Mouse (Mus musculus): ENCODE results near the gene Lrmda.

Gene Lrmda

GRCm38 (mm10) chr14:22343357-22343756, 323.8 kb downstream of the Lrmda start:
- H3K36me3 ChIP-seq (ENCODE audit: control insufficient read depth, insufficient read depth, low read length, poor library complexity, severe bottlenecking): no peaks in the 10 kb centered on the region

DNA sequence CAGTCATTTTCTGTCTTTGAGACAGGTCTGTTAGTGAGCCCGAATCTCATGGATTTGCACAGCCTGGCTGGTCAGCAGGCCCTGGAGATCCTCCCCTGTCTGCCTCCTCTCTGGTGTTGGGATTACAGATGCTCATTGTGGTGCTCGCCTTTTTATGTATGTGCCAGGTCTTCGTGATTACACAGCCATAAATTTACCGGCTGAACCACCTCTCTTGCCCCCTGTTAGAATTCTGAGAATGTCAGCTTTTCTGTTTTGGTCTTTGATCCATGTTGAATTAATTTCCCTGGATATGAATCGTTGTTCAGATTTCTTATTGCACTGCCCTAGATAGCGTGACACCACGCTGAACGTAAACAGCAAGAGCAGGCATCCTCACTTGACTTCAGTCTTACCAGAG, 325.7 kb downstream of the Lrmda start:
- no peak for DNase-seq (ENCODE audit: low read depth, low spot score)
- H3K36me3 ChIP-seq (ENCODE audit: control insufficient read depth, insufficient read depth, low read length, poor library complexity, severe bottlenecking): no peaks in the 10 kb centered on the region
- no peaks in the 10 kb centered on the region for H3K27me3 ChIP-seq (ENCODE audit: control insufficient read depth, insufficient read depth, low read length, poor library complexity, severe bottlenecking)

More at GRCm38 (mm10) chr14:22343357-22343756, 323.8 kb downstream of the Lrmda start:
- no peaks in the 10 kb centered on the region for H3K27me3 ChIP-seq (ENCODE audit: control insufficient read depth, insufficient read depth, low read length, poor library complexity, severe bottlenecking)
- no peak for DNase-seq (ENCODE audit: low read depth, low spot score)

GRCm38 (mm10) chr14:22353626-22354025, 334.1 kb downstream of the Lrmda start:
- Histone ChIP-seq H3K36me3 (ENCODE audit: control insufficient read depth, insufficient read depth, low read length, poor library complexity, severe bottlenecking) (no peaks in the 10 kb centered on the region), H3K27me3 (ENCODE audit: control insufficient read depth, insufficient read depth, low read length, poor library complexity, severe bottlenecking) (no peaks in the 10 kb centered on the region)
- DNase-seq (ENCODE audit: low read depth, low spot score): no peak

- no peak for DNase-seq (ENCODE audit: low read depth, low spot score)
- Histone ChIP-seq H3K36me3 (ENCODE audit: control insufficient read depth, insufficient read depth, low read length, poor library complexity, severe bottlenecking) (no peaks in the 10 kb centered on the region), H3K27me3 (ENCODE audit: control insufficient read depth, insufficient read depth, low read length, poor library complexity, severe bottlenecking) (no peaks in the 10 kb centered on the region)
Observed at GRCm38 (mm10) chr14:22354769-22355574, 335.5 kb downstream of the Lrmda start.

GRCm38 (mm10) chr14:22357991-22358503, 338.5 kb downstream of the Lrmda start:
- no peak for DNase-seq (ENCODE audit: low read depth, low spot score)
- Histone ChIP-seq H3K27me3 (ENCODE audit: control insufficient read depth, insufficient read depth, low read length, poor library complexity, severe bottlenecking) (no peaks in the 10 kb centered on the region), H3K36me3 (ENCODE audit: control insufficient read depth, insufficient read depth, low read length, poor library complexity, severe bottlenecking) (no peaks in the 10 kb centered on the region)

GRCm38 (mm10) chr14:22364010-22364748, 344.7 kb downstream of the Lrmda start:
- no peak for DNase-seq (ENCODE audit: low read depth, low spot score)
- no peaks in the 10 kb centered on the region for H3K36me3 ChIP-seq (ENCODE audit: control insufficient read depth, insufficient read depth, low read length, poor library complexity, severe bottlenecking)
- no peaks in the 10 kb centered on the region for H3K27me3 ChIP-seq (ENCODE audit: control insufficient read depth, insufficient read depth, low read length, poor library complexity, severe bottlenecking)

DNA sequence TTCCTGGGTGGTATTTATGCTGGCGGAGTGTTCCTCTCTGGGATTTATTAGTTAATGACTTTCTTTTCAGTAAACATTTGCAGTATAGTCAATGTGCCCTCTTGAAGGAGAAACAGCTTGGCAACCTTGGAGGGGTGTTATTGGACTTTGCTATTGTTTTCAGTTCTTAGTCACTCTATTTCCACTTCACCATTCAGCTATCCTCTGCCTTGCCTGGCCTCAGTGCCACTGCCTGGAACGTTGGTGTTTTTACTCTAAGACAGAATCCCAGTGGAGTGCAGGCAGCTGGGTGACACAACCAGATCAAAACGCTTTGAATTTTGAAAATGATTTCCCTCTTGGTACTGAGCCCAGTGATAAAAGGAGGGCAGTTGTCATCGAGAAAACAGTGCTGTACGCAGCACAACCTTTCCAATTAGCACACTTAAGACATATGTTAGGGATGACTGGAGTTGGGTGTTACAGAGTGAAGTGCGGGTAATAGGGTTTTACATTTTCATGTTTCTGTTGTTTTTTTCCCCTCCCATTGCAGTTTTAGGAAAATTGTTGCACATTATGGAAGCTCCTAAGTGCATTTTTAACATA, 345.4 kb downstream of the Lrmda start:
- no peak for DNase-seq (ENCODE audit: low read depth, low spot score)
- Histone ChIP-seq H3K36me3 (ENCODE audit: control insufficient read depth, insufficient read depth, low read length, poor library complexity, severe bottlenecking) (no peaks in the 10 kb centered on the region), H3K27me3 (ENCODE audit: control insufficient read depth, insufficient read depth, low read length, poor library complexity, severe bottlenecking) (no peaks in the 10 kb centered on the region)

GRCm38 (mm10) chr14:22367615-22368014, 348.1 kb downstream of the Lrmda start:
- DNase-seq (ENCODE audit: low read depth, low spot score): no peak
- no peaks in the 10 kb centered on the region for H3K27me3 ChIP-seq (ENCODE audit: control insufficient read depth, insufficient read depth, low read length, poor library complexity, severe bottlenecking)
- no peaks in the 10 kb centered on the region for H3K36me3 ChIP-seq (ENCODE audit: control insufficient read depth, insufficient read depth, low read length, poor library complexity, severe bottlenecking)

GRCm38 (mm10) chr14:22371136-22371535, 351.6 kb downstream of the Lrmda start:
- Histone ChIP-seq H3K27me3 (ENCODE audit: control insufficient read depth, insufficient read depth, low read length, poor library complexity, severe bottlenecking) (no peaks in the 10 kb centered on the region), H3K36me3 (ENCODE audit: control insufficient read depth, insufficient read depth, low read length, poor library complexity, severe bottlenecking) (no peaks in the 10 kb centered on the region)
- no peak for DNase-seq (ENCODE audit: low read depth, low spot score)

DNA sequence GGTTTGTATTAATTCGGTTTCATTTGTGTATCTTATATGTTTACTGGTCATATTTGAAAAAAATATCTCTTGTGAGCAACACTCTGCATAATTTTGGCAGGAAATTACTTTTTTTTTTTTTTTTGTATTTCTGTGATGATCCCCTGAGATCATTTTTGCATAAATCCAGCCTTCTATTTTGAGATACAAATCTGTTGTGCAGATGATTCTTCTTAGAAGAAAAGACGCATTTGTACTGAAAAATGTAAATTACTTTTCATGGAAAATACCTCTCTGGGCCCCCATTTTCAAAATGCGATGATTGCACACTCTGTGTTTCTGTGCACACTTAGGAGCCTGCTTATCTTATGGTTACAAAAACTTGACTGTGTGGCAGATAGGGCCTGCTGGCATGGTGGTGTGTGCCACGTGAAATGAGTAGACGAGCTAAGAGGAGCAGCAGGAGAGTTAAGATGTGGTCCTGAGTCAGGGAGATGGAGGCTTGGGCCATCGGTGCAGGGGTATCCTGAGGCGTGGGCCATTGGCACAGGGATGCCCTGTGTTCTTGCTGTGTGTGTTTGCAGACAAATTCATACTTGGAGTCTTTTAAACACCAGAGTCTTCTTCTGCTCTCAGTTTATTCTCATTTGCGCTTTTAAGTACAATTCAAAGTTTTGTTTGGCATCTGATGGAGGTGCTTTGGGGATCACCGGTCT, 353.3 kb downstream of the Lrmda start:
- no peak for DNase-seq (ENCODE audit: low read depth, low spot score)
- no peaks in the 10 kb centered on the region for H3K27me3 ChIP-seq (ENCODE audit: control insufficient read depth, insufficient read depth, low read length, poor library complexity, severe bottlenecking)
- H3K36me3 ChIP-seq (ENCODE audit: control insufficient read depth, insufficient read depth, low read length, poor library complexity, severe bottlenecking): no peaks in the 10 kb centered on the region

GRCm38 (mm10) chr14:22373361-22373745, 353.8 kb downstream of the Lrmda start:
- Histone ChIP-seq H3K36me3 (ENCODE audit: control insufficient read depth, insufficient read depth, low read length, poor library complexity, severe bottlenecking) (no peaks in the 10 kb centered on the region), H3K27me3 (ENCODE audit: control insufficient read depth, insufficient read depth, low read length, poor library complexity, severe bottlenecking) (no peaks in the 10 kb centered on the region)
- no peak for DNase-seq (ENCODE audit: low read depth, low spot score)

GRCm38 (mm10) chr14:22377148-22377547, 357.6 kb downstream of the Lrmda start:
- H3K36me3 ChIP-seq (ENCODE audit: control insufficient read depth, insufficient read depth, low read length, poor library complexity, severe bottlenecking): no peaks in the 10 kb centered on the region
- DNase-seq (ENCODE audit: low read depth, low spot score): no peak
- H3K27me3 ChIP-seq (ENCODE audit: control insufficient read depth, insufficient read depth, low read length, poor library complexity, severe bottlenecking): no peaks in the 10 kb centered on the region

DNA sequence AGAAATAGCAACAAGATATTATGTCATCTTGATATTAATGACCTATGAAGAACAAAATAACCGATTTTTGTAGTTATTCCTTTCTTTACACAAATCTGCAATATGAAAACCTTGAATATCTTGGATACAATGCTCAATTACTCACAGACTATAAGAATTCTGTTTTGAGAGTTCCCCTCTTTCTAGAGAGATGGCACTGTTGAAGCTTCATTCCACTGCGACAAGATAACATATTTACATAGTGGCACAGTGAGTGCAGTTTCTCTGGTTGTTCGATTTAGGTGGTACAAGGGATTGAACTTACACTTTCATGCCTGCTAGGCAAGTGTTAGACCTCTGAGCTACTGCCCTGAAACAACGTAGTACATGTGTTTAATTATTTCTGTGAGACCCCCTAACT, 362.6 kb downstream of the Lrmda start:
- no peak for DNase-seq (ENCODE audit: low read depth, low spot score)
- no peaks in the 10 kb centered on the region for H3K36me3 ChIP-seq (ENCODE audit: control insufficient read depth, insufficient read depth, low read length, poor library complexity, severe bottlenecking)
- H3K27me3 ChIP-seq (ENCODE audit: control insufficient read depth, insufficient read depth, low read length, poor library complexity, severe bottlenecking): no peaks in the 10 kb centered on the region

DNA sequence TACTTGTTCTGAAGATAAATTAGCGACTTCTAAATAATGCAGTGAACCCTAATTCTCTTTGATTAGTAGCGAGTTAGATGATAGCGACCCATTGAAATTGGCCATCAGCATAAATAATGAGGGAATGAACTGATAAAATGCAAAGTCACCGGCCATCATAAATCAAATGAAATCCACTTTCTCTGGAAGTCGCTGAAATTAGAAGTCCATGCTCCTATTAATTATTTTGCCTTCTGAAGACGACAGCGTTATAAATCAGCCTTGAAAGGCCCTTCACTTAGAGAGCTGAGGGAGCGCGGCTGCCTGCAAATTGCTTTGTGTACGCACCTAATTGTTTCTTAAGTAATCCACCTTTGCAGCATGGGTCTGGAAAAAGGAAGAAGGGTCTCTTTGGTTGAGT, 374.1 kb downstream of the Lrmda start:
- no peaks in the 10 kb centered on the region for H3K36me3 ChIP-seq (ENCODE audit: control insufficient read depth, insufficient read depth, low read length, poor library complexity, severe bottlenecking)
- no peak for DNase-seq (ENCODE audit: low read depth, low spot score)
- H3K27me3 ChIP-seq (ENCODE audit: control insufficient read depth, insufficient read depth, low read length, poor library complexity, severe bottlenecking): no peaks in the 10 kb centered on the region

Measured in splenic B cell, adult 2 months (primary cell).